Mouse (Mus musculus): ENCODE results near the gene Pla2g2d. TPM values are rescaled to one million over a fixed set of nuclear protein-coding genes. Genes with fewer than 3 reads are reported as not detected.
"Not testable (repeated sequence)": the region's sequence is repeated elsewhere in the genome, so short reads cannot be mapped to it uniquely, and the experiment has no call there.

The Pla2g2d gene
- polyA plus RNA-seq, 1 experiment from 2014 or later = 0.20 TPM

GRCm38 (mm10) chr4:138806160-138806559 lies 30.6 kb downstream of the Pla2g2d start:
- no peak overlapping the region for H3K9ac ChIP-seq (ENCODE audit: low read depth, low read length)
- 92% methylated on average over 8 of the region's 8 CpGs for WGBS
- no peaks in the 10 kb centered on the region for H3K27me3 ChIP-seq (ENCODE audit: control insufficient read depth, insufficient read depth, low read depth, low read length)
- H3K36me3 ChIP-seq (ENCODE audit: control insufficient read depth, insufficient read depth, low read length) = no peaks in the 10 kb centered on the region
- H3K27ac ChIP-seq (ENCODE audit: low read length) = no peak overlapping the region
- H3K9me3 ChIP-seq (replicated peaks; ENCODE audit: control insufficient read depth, low read length, poor library complexity, severe bottlenecking) = no peaks in the 10 kb centered on the region
- H3K4me1 ChIP-seq (ENCODE audit: control insufficient read depth, insufficient read depth, low read length) = no peaks in the 10 kb centered on the region
- H3K4me3 ChIP-seq (ENCODE audit: low read depth, low read length) = no peak overlapping the region
- no peak for ATAC-seq
- no peak overlapping the region for H3K4me2 ChIP-seq (ENCODE audit: low read length)

- Histone ChIP-seq H3K4me2 (ENCODE audit: low read length) (no peak overlapping the region), H3K27me3 (ENCODE audit: control insufficient read depth, insufficient read depth, low read depth, low read length) (no peaks in the 10 kb centered on the region), H3K9ac (ENCODE audit: low read depth, low read length) (no peak overlapping the region), H3K27ac (ENCODE audit: low read length) (no peak overlapping the region), H3K4me1 (ENCODE audit: control insufficient read depth, insufficient read depth, low read length) (no peaks in the 10 kb centered on the region), H3K9me3 (replicated peaks; ENCODE audit: control insufficient read depth, low read length, poor library complexity, severe bottlenecking) (no peaks in the 10 kb centered on the region), H3K36me3 (ENCODE audit: control insufficient read depth, insufficient read depth, low read length) (no peaks in the 10 kb centered on the region), H3K4me3 (ENCODE audit: low read depth, low read length) (no peak overlapping the region)
- ATAC-seq = no peak
- 82% methylated on average over 7 of the region's 7 CpGs for WGBS
These were observed 31.5 kb downstream of the Pla2g2d start for GRCm38 (mm10) chr4:138806920-138807541.

- H3K27me3 ChIP-seq (ENCODE audit: control insufficient read depth, insufficient read depth, low read depth, low read length) = no peaks in the 10 kb centered on the region
- H3K36me3 ChIP-seq (ENCODE audit: control insufficient read depth, insufficient read depth, low read length) = no peaks in the 10 kb centered on the region
- H3K9me3 ChIP-seq (replicated peaks; ENCODE audit: control insufficient read depth, low read length, poor library complexity, severe bottlenecking) = no peaks in the 10 kb centered on the region
- H3K4me1 ChIP-seq (ENCODE audit: control insufficient read depth, insufficient read depth, low read length) = no peaks in the 10 kb centered on the region
- ATAC-seq = no peak
- 85% methylated on average over 9 of the region's 9 CpGs for WGBS
- H3K9ac ChIP-seq (ENCODE audit: low read depth, low read length) = no peak overlapping the region
- no peak overlapping the region for H3K4me3 ChIP-seq (ENCODE audit: low read depth, low read length)
- H3K27ac ChIP-seq (ENCODE audit: low read length) = no peak overlapping the region
- no peak overlapping the region for H3K4me2 ChIP-seq (ENCODE audit: low read length)
These were observed 40.6 kb downstream of the Pla2g2d start for GRCm38 (mm10) chr4:138816166-138816565.

GRCm38 (mm10) chr4:138817736-138818135 lies 42.2 kb downstream of the Pla2g2d start:
- H3K27me3 ChIP-seq (ENCODE audit: control insufficient read depth, insufficient read depth, low read depth, low read length) = no peaks in the 10 kb centered on the region
- no peaks in the 10 kb centered on the region for H3K4me1 ChIP-seq (ENCODE audit: control insufficient read depth, insufficient read depth, low read length)
- ATAC-seq = no peak

GRCm38 (mm10) chr4:138819101-138819500 lies 43.6 kb downstream of the Pla2g2d start:
- no peak for ATAC-seq
- Histone ChIP-seq H3K9me3 (replicated peaks; ENCODE audit: control insufficient read depth, low read length, poor library complexity, severe bottlenecking) (no peaks in the 10 kb centered on the region), H3K27ac (ENCODE audit: low read length) (no peak overlapping the region), H3K4me3 (ENCODE audit: low read depth, low read length) (no peak overlapping the region), H3K4me2 (ENCODE audit: low read length) (no peak overlapping the region), H3K36me3 (ENCODE audit: control insufficient read depth, insufficient read depth, low read length) (no peaks in the 10 kb centered on the region), H3K9ac (ENCODE audit: low read depth, low read length) (no peak overlapping the region), H3K4me1 (ENCODE audit: control insufficient read depth, insufficient read depth, low read length) (no peaks in the 10 kb centered on the region), H3K27me3 (ENCODE audit: control insufficient read depth, insufficient read depth, low read depth, low read length) (no peaks in the 10 kb centered on the region)
- 25% methylated on average over 8 of the region's 8 CpGs for WGBS

More at GRCm38 (mm10) chr4:138817736-138818135, 42.2 kb downstream of the Pla2g2d start:
- H3K4me2 ChIP-seq (ENCODE audit: low read length) = no peak overlapping the region
- H3K4me3 ChIP-seq (ENCODE audit: low read depth, low read length) = no peak overlapping the region
- no peak overlapping the region for H3K9ac ChIP-seq (ENCODE audit: low read depth, low read length)
- H3K27ac ChIP-seq (ENCODE audit: low read length) = no peak overlapping the region
- 84% methylated on average over 6 of the region's 6 CpGs for WGBS
- H3K36me3 ChIP-seq (ENCODE audit: control insufficient read depth, insufficient read depth, low read length) = no peaks in the 10 kb centered on the region
- no peaks in the 10 kb centered on the region for H3K9me3 ChIP-seq (replicated peaks; ENCODE audit: control insufficient read depth, low read length, poor library complexity, severe bottlenecking)

- WGBS = 77% methylated on average over 2 of the region's 2 CpGs
- ATAC-seq = no peak
- no peak overlapping the region for H3K27ac ChIP-seq (ENCODE audit: low read length)
- no peaks in the 10 kb centered on the region for H3K27me3 ChIP-seq (ENCODE audit: control insufficient read depth, insufficient read depth, low read depth, low read length)
- H3K4me2 ChIP-seq (ENCODE audit: low read length) = no peak overlapping the region
- H3K9ac ChIP-seq (ENCODE audit: low read depth, low read length) = no peak overlapping the region
- no peaks in the 10 kb centered on the region for H3K36me3 ChIP-seq (ENCODE audit: control insufficient read depth, insufficient read depth, low read length)
- no peaks in the 10 kb centered on the region for H3K4me1 ChIP-seq (ENCODE audit: control insufficient read depth, insufficient read depth, low read length)
- no peak overlapping the region for H3K4me3 ChIP-seq (ENCODE audit: low read depth, low read length)
- no peaks in the 10 kb centered on the region for H3K9me3 ChIP-seq (replicated peaks; ENCODE audit: control insufficient read depth, low read length, poor library complexity, severe bottlenecking)
These were observed 45.5 kb downstream of the Pla2g2d start for GRCm38 (mm10) chr4:138821036-138821435.

GRCm38 (mm10) chr4:138824161-138824560 lies 48.6 kb downstream of the Pla2g2d start:
- not testable (repeated sequence) for H3K27ac ChIP-seq (ENCODE audit: low read length); ATAC-seq; H3K9ac ChIP-seq (ENCODE audit: low read depth, low read length); H3K4me2 ChIP-seq (ENCODE audit: low read length); H3K4me1 ChIP-seq (ENCODE audit: control insufficient read depth, insufficient read depth, low read length); H3K36me3 ChIP-seq (ENCODE audit: control insufficient read depth, insufficient read depth, low read length); H3K9me3 ChIP-seq (replicated peaks; ENCODE audit: control insufficient read depth, low read length, poor library complexity, severe bottlenecking); H3K27me3 ChIP-seq (ENCODE audit: control insufficient read depth, insufficient read depth, low read depth, low read length); H3K4me3 ChIP-seq (ENCODE audit: low read depth, low read length)
- WGBS = 76% methylated on average over 2 of the region's 2 CpGs

- Histone ChIP-seq H3K27ac (ENCODE audit: low read length) (no peak overlapping the region), H3K9ac (ENCODE audit: low read depth, low read length) (no peak overlapping the region), H3K4me3 (ENCODE audit: low read depth, low read length) (no peak overlapping the region), H3K36me3 (ENCODE audit: control insufficient read depth, insufficient read depth, low read length) (no peaks in the 10 kb centered on the region), H3K27me3 (ENCODE audit: control insufficient read depth, insufficient read depth, low read depth, low read length) (no peaks in the 10 kb centered on the region), H3K4me2 (ENCODE audit: low read length) (no peak overlapping the region), H3K4me1 (ENCODE audit: control insufficient read depth, insufficient read depth, low read length) (no peaks in the 10 kb centered on the region), H3K9me3 (replicated peaks; ENCODE audit: control insufficient read depth, low read length, poor library complexity, severe bottlenecking) (no peaks in the 10 kb centered on the region)
- 89% methylated on average over 2 of the region's 2 CpGs for WGBS
- no peak for ATAC-seq
These were observed 49.1 kb downstream of the Pla2g2d start for GRCm38 (mm10) chr4:138824660-138825059.

GRCm38 (mm10) chr4:138825751-138826567 lies 50.4 kb downstream of the Pla2g2d start:
- WGBS = 59% methylated on average over 18 of the region's 18 CpGs
- no peak for ATAC-seq

More at GRCm38 (mm10) chr4:138825751-138826567, 50.4 kb downstream of the Pla2g2d start:
- H3K9ac ChIP-seq (ENCODE audit: low read depth, low read length) = no peak overlapping the region
- no peak overlapping the region for H3K4me2 ChIP-seq (ENCODE audit: low read length)
- no peaks in the 10 kb centered on the region for H3K9me3 ChIP-seq (replicated peaks; ENCODE audit: control insufficient read depth, low read length, poor library complexity, severe bottlenecking)
- H3K27ac ChIP-seq (ENCODE audit: low read length) = no peak overlapping the region
- H3K4me3 ChIP-seq (ENCODE audit: low read depth, low read length) = no peak overlapping the region
- H3K4me1 ChIP-seq (ENCODE audit: control insufficient read depth, insufficient read depth, low read length) = no peaks in the 10 kb centered on the region
- H3K36me3 ChIP-seq (ENCODE audit: control insufficient read depth, insufficient read depth, low read length) = no peaks in the 10 kb centered on the region
- no peaks in the 10 kb centered on the region for H3K27me3 ChIP-seq (ENCODE audit: control insufficient read depth, insufficient read depth, low read depth, low read length)
